Mouse (Mus musculus): ENCODE data around the gene Hsbp1.

GRCm38 (mm10) chr8:119358836-119359235, 14.5 kb downstream of the Hsbp1 start:
- TF ChIP-seq CTCF (IDR thresholded peaks at IDR 0.05; ENCODE audit: extremely low read depth, insufficient read depth, low read length) (peak; percentile 28), POLR2A (IDR thresholded peaks at IDR 0.05; ENCODE audit: extremely low read depth, insufficient read depth, low read length) (no peak)

Data from cortical plate, adult 2 months (tissue).